Mouse (Mus musculus): Measurements from ENCODE around the gene Exosc2.

GRCm38 (mm10) chr2:31653971-31654853 lies 16.3 kb upstream of the Exosc2 start:
- TF ChIP-seq POLR2A (IDR thresholded peaks at IDR 0.05; ENCODE audit: control insufficient read depth, extremely low read depth, insufficient read depth, low read length, poor library complexity) (0 out of 2 replicates have a peak, but pooled peaks have one; percentile 40), CTCF (IDR thresholded peaks at IDR 0.05; ENCODE audit: borderline replicate concordance, control insufficient read depth, extremely low read depth, insufficient read depth, low read length, poor library complexity) (no peak)
